Mouse (Mus musculus) liver, embryonic 12.5 days (tissue): ENCODE measurements around the gene Cdkn2d. TPM values are rescaled to one million over a fixed set of nuclear protein-coding genes. Genes with fewer than 3 reads are reported as not detected.
A peak's percentile ranks its signal among the peaks of the same experiment; 100 is the strongest.

Experiments
- ATAC-seq: fragments of 200-750 bp; cut with Nextera tagmentation; 2 replicates; pipeline ENCODE4 v1.8.0; 2017; ENCODE audit warnings: moderate number of reproducible peaks, mild to moderate bottlenecking, moderate library complexity
- H3K27ac ChIP-seq: fragments of 300-500 bp; sonication (generic); 2 replicates; pipeline ENCODE4 v1.5.1; 2016; ENCODE audit warnings: mild to moderate bottlenecking
- H3K27me3 ChIP-seq: fragments of 300-500 bp; sonication (generic); replicated peaks from 2 replicates; pipeline ENCODE4 v1.6.1; 2016; ENCODE audit warnings: mild to moderate bottlenecking, moderate library complexity
- H3K36me3 ChIP-seq: fragments of 300-500 bp; sonication (generic); 2 replicates; pipeline ENCODE4 v1.6.1; 2016; ENCODE audit warnings: mild to moderate bottlenecking, moderate library complexity
- H3K4me1 ChIP-seq: fragments of 300-500 bp; sonication (generic); 2 replicates; pipeline ENCODE4 v1.6.1; 2016
- H3K4me2 ChIP-seq: fragments of 300-500 bp; sonication (generic); 2 replicates; pipeline ENCODE4 v1.6.1; 2016; ENCODE audit warnings: mild to moderate bottlenecking, moderate library complexity
- H3K4me3 ChIP-seq: fragments of 300-500 bp; sonication (generic); 2 replicates; pipeline ENCODE4 v1.5.1; 2016; ENCODE audit warnings: mild to moderate bottlenecking, moderate library complexity
- H3K9ac ChIP-seq: fragments of 300-500 bp; sonication (generic); 2 replicates; pipeline ENCODE4 v1.6.1; 2016; ENCODE audit warnings: mild to moderate bottlenecking, moderate library complexity
- H3K9me3 ChIP-seq: fragments of 300-500 bp; sonication (generic); replicated peaks from 2 replicates; pipeline ENCODE4 v1.6.1; 2016; ENCODE audit warnings: mild to moderate bottlenecking, moderate library complexity
- WGBS: fragments of 180-500 bp; shearing (Covaris S2); methylation state at CpG from one replicate; pipeline ENCODE4 v1.1.7; 2016; ENCODE audit not compliant: insufficient replicate concordance; 5-methylcytosine and 5-hydroxymethylcytosine counted together
- polyA plus RNA-seq: library from polyadenylated mRNA; unstranded; fragments of >200 nt; fragmentation: Nextera tagmentation; extraction: Ambion mirVana; gene quantifications from 2 replicates; pipeline ENCODE4 v1.2.1, GENCODE M21; 2016

The Cdkn2d gene
- polyA plus RNA-seq, 1 experiment from 2014 or later = 87.4 TPM

DNA sequence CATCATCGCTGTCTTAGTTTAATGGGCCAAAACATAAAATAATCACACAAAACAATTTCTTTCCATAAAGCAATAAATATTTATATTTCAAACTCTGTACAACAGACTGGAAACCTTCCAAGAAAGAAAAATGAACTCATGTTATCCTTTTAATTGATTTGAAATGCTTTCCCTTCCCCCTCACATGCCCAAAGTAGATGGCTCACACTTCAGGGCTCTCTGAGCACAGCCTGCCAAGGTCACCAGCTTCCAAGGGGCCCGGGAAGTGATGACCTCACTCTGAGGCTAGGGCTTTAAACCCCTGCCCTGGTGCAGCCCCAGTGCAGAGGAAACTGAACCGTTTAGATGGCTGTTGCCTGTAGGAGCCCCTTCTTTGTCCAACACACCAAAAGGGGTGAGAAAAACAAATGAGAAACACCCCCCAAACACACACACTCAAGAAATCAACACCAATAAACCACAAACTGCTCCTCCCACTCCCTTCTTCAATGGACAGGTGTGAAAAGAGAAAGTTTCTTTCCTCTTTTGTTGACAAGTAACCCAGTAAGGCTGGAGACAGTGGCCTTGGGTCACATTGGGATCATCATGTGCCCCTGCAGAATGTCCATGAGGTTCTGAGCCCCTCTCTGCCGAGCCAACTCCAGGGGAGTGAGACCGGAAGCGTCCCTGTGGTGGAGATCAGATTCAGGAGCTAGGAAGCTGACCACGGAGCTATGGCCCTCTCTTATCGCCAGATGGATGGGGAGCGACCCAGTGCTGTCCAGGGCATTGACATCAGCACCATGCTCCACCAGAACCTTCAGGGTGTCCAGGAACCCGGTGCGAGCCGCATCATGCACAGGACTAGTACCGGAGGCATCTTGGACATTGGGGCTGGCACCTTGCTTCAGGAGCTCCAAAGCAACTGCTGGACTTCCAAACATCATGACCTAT is 2.5 kb downstream of the Cdkn2d start:
- peak overlapping the region; percentile 91 for H3K9ac ChIP-seq
- ATAC-seq = no peak
- H3K36me3 ChIP-seq = peaks cover 43% of the 10 kb centered on the region
- H3K27ac ChIP-seq = peak overlapping the region; percentile 96
- H3K4me2 ChIP-seq = peak overlapping the region; percentile 83
- no peaks in the 10 kb centered on the region for H3K27me3 ChIP-seq
- no peaks in the 10 kb centered on the region for H3K9me3 ChIP-seq
- WGBS = 44% methylated on average over 13 of the region's 13 CpGs
- peak overlapping the region; percentile 83 for H3K4me3 ChIP-seq
- peaks cover 65% of the 10 kb centered on the region for H3K4me1 ChIP-seq

DNA sequence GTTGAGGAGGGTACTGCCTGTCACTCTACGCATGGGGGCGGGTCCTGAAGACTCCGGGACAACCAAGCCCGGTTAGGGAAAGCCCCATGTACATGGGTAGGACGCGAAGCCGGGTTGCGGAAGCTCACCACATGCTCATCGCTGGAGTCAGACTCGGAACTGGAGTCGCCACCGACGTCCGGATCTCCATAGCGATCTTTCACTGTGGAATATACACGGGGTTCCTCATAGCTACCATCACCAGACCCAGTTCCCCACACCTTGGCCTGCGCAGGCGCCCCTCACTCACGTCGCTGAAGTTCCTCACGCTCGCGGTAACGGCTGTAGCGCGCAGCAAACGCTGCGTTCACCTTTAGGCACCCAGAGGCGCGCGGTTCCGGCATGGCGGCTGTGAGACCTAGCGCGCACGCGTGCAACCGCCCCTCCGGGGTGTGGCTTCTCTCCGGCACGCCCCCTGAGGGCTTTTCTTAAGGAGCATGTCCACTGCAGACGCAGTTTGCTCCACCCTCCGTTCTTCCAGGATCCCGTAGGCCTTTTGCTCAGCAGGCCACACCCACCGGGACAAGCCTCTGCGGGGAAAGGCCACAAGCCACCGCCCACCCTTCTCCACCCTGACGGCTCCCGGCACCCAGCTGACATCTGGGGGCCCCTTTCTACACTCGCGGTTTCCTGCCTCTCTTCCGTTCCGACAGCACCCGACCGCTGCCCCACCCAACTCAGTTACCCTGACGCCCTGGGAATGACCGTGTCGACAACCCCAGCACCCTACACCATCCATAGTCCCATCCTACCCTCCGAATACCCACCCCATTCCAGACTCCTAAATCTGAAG is 3.4 kb downstream of the Cdkn2d start, which contains the start of gene Kri1:
Gene Kri1 (minus strand): TSS at position 399 of the 832 bp plus-strand sequence.
- Histone ChIP-seq H3K4me1 (peaks cover 64% of the 10 kb centered on the region), H3K27ac (peak within 1 kb of the TSS; percentile 96), H3K4me2 (peak within 1 kb of the TSS; percentile 83), H3K27me3 (no peaks in the 10 kb centered on the region), H3K9ac (peak within 1 kb of the TSS; percentile 91), H3K9me3 (no peaks in the 10 kb centered on the region), H3K36me3 (peaks cover 50% of the 10 kb centered on the region), H3K4me3 (peak within 1 kb of the TSS; percentile 83)
- under 1% methylated on average over 59 of the region's 59 CpGs for WGBS
- peak; percentile 76 for ATAC-seq

DNA sequence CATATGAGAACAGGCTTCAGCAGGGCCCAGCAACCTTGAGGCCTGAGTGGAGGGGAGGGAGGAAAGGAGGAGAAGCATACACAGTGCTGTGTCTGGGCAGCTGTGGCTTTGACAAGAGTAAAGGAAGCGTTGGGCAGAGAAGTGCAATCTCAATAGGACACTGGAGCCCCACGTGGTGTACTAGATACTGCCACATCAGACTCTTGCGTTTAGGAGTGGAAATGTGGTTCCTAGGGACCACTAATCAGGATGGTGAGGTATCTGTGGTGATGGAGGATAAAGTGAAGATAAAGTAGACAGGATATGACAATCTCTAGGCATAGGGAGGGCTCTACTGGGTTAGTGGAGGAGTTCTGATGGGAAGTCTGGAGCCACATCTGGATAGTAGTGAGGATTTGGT is 4.5 kb downstream of the Cdkn2d start:
- peak overlapping the region; percentile 86 for H3K27ac ChIP-seq
- peak overlapping the region; percentile 83 for H3K4me3 ChIP-seq
- H3K36me3 ChIP-seq = peaks cover 60% of the 10 kb centered on the region
- 11% methylated on average over 3 of the region's 3 CpGs for WGBS
- H3K27me3 ChIP-seq = no peaks in the 10 kb centered on the region
- no peak for ATAC-seq
- peak overlapping the region; percentile 83 for H3K4me2 ChIP-seq
- no peaks in the 10 kb centered on the region for H3K9me3 ChIP-seq
- peak overlapping the region; percentile 84 for H3K9ac ChIP-seq
- peaks cover 55% of the 10 kb centered on the region for H3K4me1 ChIP-seq

DNA sequence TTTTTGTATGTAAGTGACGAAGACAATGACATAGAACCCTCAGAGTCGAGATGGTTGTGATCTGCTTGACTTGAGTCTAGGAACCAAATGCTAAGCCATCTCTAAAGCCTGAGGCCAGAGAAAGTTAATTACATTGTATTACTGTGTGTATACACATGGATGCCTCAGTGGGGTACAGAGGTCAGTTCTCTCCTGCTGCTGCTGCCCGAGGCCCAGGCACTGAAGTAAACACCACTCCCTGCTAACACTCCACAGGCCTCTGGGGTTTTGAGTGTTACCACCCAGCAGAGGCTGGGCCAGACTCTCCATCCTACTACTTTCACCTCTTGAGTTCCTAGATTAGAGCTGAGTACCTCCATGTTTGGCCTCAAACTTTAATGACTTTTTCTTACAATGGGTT is 7.2 kb downstream of the Cdkn2d start:
- Histone ChIP-seq H3K36me3 (peaks cover 80% of the 10 kb centered on the region), H3K4me2 (no peak overlapping the region), H3K4me3 (no peak overlapping the region), H3K27me3 (no peaks in the 10 kb centered on the region), H3K27ac (peak overlapping the region; percentile 33; the same call in 1 of the 2 replicates), H3K4me1 (peaks cover 41% of the 10 kb centered on the region), H3K9me3 (no peaks in the 10 kb centered on the region), H3K9ac (no peak overlapping the region)
- no peak for ATAC-seq
- 78% methylated on average over 3 of the region's 3 CpGs for WGBS

DNA sequence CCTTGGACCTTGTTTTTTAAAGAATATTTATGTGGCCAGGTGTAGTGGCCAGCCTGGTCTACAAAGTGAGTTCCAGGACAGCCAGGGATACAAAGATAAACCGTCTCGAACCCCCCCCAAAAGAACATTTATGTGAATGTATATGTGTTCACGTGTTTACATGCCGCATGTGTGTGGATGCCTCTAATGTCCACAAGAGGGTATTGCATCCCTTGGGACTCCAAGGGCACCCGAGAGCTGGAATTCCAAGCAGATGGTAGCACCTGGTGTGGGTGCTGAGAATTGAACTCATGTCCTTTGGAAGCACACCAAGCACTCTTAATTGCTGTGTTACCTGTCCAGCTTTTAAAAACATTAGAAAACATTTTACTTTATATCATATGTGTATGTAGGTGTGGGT is 7.6 kb downstream of the Cdkn2d start:
- ATAC-seq = no peak
- H3K4me2 ChIP-seq = no peak overlapping the region
- H3K9ac ChIP-seq = no peak overlapping the region
- H3K4me3 ChIP-seq = no peak overlapping the region
- WGBS = 85% methylated on average over 5 of the region's 5 CpGs
- no peaks in the 10 kb centered on the region for H3K27me3 ChIP-seq
- H3K4me1 ChIP-seq = peaks cover 37% of the 10 kb centered on the region
- no peaks in the 10 kb centered on the region for H3K9me3 ChIP-seq
- H3K27ac ChIP-seq = no peak overlapping the region
- H3K36me3 ChIP-seq = peaks cover 80% of the 10 kb centered on the region

DNA sequence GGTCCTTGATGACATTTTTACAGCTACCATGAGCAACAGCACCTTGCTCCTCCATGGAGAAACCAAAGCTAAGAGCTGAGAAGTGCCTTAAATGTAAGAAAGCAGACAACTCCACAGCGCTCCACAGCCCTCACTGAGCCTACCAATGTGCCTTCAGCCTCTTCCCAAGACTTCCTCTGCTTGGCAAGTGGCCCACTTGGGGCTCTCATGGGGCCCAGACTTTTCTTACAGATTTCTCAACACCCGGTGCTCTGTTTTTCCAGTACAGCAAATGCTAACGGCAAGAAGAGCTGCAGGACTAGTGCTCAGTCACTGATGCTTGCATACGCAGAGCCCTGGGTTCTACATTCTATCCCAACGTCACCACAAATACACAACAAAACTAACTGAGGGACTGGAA is 13.4 kb downstream of the Cdkn2d start:
- H3K4me3 ChIP-seq = no peak overlapping the region
- ATAC-seq = no peak
- H3K9ac ChIP-seq = no peak overlapping the region
- WGBS = 90% methylated on average over 5 of the region's 5 CpGs
- H3K9me3 ChIP-seq = no peaks in the 10 kb centered on the region
- peaks cover 98% of the 10 kb centered on the region for H3K36me3 ChIP-seq
- peaks cover 28% of the 10 kb centered on the region for H3K4me1 ChIP-seq
- no peak overlapping the region for H3K4me2 ChIP-seq
- no peak overlapping the region for H3K27ac ChIP-seq
- H3K27me3 ChIP-seq = no peaks in the 10 kb centered on the region

DNA sequence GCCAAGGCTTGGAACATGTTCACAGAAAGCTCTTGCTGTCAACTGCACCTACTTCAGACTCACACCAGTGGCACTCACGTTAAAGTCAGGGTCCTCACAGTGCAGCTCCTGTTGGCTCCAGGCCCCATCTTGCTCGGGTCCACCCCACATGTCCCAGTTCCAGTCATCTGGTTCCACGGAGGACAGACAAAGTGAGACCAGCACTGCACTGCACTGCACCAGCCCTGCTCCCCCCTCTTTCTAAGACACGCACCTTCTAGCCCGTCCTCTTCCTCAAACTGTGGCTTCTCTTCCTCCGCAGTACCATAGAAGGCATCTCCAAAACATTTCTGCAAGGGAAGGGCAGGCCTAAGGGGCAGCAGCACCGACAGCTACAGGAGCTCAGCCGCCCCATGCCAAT is 14.9 kb downstream of the Cdkn2d start:
- H3K9me3 ChIP-seq = no peaks in the 10 kb centered on the region
- H3K36me3 ChIP-seq = peaks cover 99% of the 10 kb centered on the region
- H3K9ac ChIP-seq = no peak overlapping the region
- no peak for ATAC-seq
- no peak overlapping the region for H3K4me3 ChIP-seq
- H3K27me3 ChIP-seq = no peaks in the 10 kb centered on the region
- peaks cover 28% of the 10 kb centered on the region for H3K4me1 ChIP-seq
- 80% methylated on average over 8 of the region's 8 CpGs for WGBS
- H3K4me2 ChIP-seq = no peak overlapping the region
- H3K27ac ChIP-seq = peak overlapping the region; percentile 70

DNA sequence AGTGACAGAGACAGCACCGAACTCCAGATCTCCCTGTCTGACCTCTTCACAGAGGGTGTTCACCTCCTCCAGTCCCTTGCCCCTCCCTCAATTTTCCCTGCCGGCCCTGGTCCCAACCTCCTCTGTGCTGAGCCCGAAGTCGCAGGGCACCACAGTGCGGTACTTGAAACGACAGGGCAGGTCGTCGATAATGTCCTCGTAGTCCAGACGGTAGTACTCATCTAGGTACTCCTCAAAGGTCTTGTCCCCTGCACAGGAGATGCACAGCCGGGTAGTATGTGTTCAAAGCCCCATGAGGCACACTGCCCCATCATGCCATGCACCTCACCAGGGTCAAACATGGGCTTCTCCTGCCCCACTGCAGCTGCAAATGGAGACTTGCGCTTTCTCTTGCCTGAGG is 15.5 kb downstream of the Cdkn2d start:
- Histone ChIP-seq H3K4me1 (peaks cover 28% of the 10 kb centered on the region), H3K4me3 (no peak overlapping the region), H3K4me2 (no peak overlapping the region), H3K27ac (peak overlapping the region; percentile 70), H3K9me3 (no peaks in the 10 kb centered on the region), H3K9ac (peak overlapping the region; percentile 31; the same call in 1 of the 2 replicates), H3K36me3 (peaks cover 99% of the 10 kb centered on the region), H3K27me3 (no peaks in the 10 kb centered on the region)
- ATAC-seq = 0 out of 2 replicates have a peak, but pooled peaks have one; percentile 2
- 90% methylated on average over 12 of the region's 12 CpGs for WGBS

DNA sequence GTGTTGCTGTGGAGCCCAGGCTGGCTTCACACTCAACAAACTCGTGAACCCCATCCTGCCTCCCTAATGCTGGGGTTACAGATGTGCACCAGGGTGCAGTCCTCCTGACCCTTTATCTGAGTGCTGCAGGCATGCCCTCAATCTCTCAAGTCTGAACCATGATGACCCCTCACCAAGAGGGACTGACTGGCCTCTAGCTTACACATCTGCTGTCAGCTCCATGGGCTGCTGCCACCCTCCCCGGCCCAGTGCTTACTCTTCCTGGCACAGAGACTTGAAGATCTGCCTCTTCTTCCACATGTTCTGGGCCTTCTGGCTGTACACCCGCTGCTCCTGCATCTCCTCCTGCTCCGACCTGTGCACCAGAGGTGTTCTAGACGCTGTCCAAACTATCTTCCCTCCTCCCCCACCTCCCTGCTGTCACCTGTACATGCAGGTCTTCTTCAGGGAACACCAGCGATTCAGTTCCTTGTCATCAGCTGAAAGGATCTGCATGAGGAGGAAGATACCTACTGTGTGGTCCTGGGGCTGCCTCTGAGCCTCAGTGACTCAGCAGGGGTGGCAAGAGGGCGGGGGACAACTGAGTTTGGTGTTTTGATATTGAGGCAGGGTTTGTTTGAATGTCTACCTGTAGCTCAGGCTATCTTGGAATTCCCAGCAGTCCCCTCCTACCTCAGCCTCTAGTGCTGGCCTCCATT is 16.0 kb downstream of the Cdkn2d start:
- ATAC-seq = peak; percentile 67
- H3K4me1 ChIP-seq = peaks cover 28% of the 10 kb centered on the region

DNA sequence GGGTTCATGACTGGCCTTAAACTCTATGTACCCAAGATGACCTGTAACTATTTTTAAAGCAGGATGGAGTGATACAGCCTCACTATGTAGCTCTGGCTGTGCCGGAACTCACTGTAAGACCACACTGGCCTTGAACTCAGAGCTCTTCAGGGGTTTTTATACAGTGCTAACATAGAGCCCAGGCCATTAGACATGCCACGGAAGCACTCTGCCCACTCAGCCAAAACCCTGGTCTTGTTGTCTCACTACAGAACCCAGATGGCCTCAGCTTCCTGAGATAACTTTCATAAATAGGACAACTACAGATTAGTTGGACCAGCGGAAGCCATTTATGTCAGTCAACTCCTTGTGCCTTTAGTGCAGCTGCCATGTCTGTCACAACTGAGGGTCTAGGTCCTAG is 16.9 kb downstream of the Cdkn2d start:
- peak overlapping the region; percentile 70; the same call in 1 of the 2 replicates for H3K27ac ChIP-seq
- H3K9me3 ChIP-seq = no peaks in the 10 kb centered on the region
- no peak overlapping the region for H3K4me3 ChIP-seq
- ATAC-seq = no peak
- H3K9ac ChIP-seq = no peak overlapping the region
- H3K36me3 ChIP-seq = peaks cover 99% of the 10 kb centered on the region
- no peaks in the 10 kb centered on the region for H3K27me3 ChIP-seq
- H3K4me2 ChIP-seq = no peak overlapping the region
- 70% methylated on average over 3 of the region's 3 CpGs for WGBS
- H3K4me1 ChIP-seq = peaks cover 28% of the 10 kb centered on the region

More for the DNA sequence above, 16.0 kb downstream of the Cdkn2d start:
- Histone ChIP-seq H3K27me3 (no peaks in the 10 kb centered on the region), H3K9ac (peak overlapping the region; percentile 31; the same call in 1 of the 2 replicates), H3K27ac (peak overlapping the region; percentile 70), H3K4me2 (peak overlapping the region; percentile 23; the same call in 1 of the 2 replicates), H3K4me3 (0 out of 2 replicates have a peak overlapping the region, but pooled peaks have one; percentile 4), H3K9me3 (no peaks in the 10 kb centered on the region), H3K36me3 (peaks cover 99% of the 10 kb centered on the region)
- 68% methylated on average over 7 of the region's 7 CpGs for WGBS

DNA sequence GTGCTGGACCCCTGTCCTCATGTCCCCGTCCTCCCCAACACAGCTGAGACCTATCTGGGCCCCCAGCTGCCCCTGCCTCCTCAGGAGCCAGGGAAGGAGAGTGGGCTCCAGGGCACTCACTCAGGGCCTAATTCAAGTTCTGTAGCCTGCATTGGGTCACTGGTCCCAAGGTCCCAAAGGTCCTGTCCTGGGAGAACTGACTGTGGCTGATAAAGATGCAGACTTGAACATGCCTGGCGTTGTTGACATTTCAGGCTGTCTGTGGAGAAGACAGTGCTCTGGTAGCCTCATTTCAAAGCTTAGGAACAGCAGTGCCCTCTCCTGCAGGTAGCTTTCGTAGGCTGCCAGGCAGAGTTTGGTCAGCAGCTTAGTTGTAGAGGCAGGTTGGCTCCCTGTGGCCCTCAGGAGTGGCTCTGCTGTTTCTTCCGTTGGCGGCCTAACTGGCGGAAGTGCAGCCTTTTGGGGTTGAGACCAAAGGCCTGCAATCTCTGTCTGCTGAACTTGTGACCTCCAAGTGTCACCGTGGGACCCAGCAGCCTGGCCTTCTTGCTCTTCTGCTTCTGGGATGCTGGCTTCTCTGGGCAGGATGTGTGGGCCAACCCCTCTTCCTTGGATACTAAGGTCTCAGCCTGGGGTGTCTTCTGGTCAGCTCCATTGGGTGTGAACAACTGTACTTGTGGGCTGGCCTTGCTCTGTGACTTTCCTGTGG is 17.5 kb downstream of the Cdkn2d start:
- Histone ChIP-seq H3K4me2 (no peak overlapping the region), H3K4me3 (no peak overlapping the region), H3K36me3 (peaks cover 99% of the 10 kb centered on the region), H3K4me1 (peaks cover 35% of the 10 kb centered on the region), H3K9ac (no peak overlapping the region), H3K27ac (peak overlapping the region; percentile 70; the same call in 1 of the 2 replicates), H3K27me3 (no peaks in the 10 kb centered on the region), H3K9me3 (no peaks in the 10 kb centered on the region)
- WGBS = 75% methylated on average over 7 of the region's 7 CpGs
- no peak for ATAC-seq
